Mouse (Mus musculus): Measurements from ENCODE around the gene Ccdc42. TPM values are rescaled to one million over a fixed set of nuclear protein-coding genes. Genes with fewer than 3 reads are reported as not detected.

Ccdc42 gene
- polyA plus RNA-seq, 1 experiment from 2014 or later = 0.69 TPM

GRCm38 (mm10) chr11:68561957-68562950, 24.6 kb upstream of the Ccdc42 start:
- Histone ChIP-seq H3K9me3 (no peaks in the 10 kb centered on the region), H3K9ac (no peak overlapping the region), H3K4me2 (no peak overlapping the region), H3K27me3 (peaks cover 4% of the 10 kb centered on the region), H3K27ac (no peak overlapping the region), H3K4me3 (replicated peaks) (no peak overlapping the region), H3K4me1 (0 out of 2 replicates have a peak, but pooled peaks cover 3% of the 10 kb centered on the region), H3K36me3 (replicated peaks) (no peaks in the 10 kb centered on the region)
- ATAC-seq (ENCODE audit: low FRiP score) = no peak
- WGBS = 83% methylated on average over 11 of the region's 11 CpGs

GRCm38 (mm10) chr11:68564356-68565031, 22.3 kb upstream of the Ccdc42 start:
- H3K4me3 ChIP-seq (replicated peaks) = no peak overlapping the region
- H3K9me3 ChIP-seq = no peaks in the 10 kb centered on the region
- peaks cover 8% of the 10 kb centered on the region for H3K27me3 ChIP-seq
- 0 out of 2 replicates have a peak, but pooled peaks cover 3% of the 10 kb centered on the region for H3K4me1 ChIP-seq
- H3K36me3 ChIP-seq (replicated peaks) = no peaks in the 10 kb centered on the region
- H3K27ac ChIP-seq = no peak overlapping the region
- 87% methylated on average over 13 of the region's 13 CpGs for WGBS
- no peak overlapping the region for H3K9ac ChIP-seq
- no peak overlapping the region for H3K4me2 ChIP-seq
- no peak for ATAC-seq (ENCODE audit: low FRiP score)

GRCm38 (mm10) chr11:68565032-68565429, 21.8 kb upstream of the Ccdc42 start:
- WGBS = 92% methylated on average over 3 of the region's 3 CpGs

GRCm38 (mm10) chr11:68566447-68567059, 20.3 kb upstream of the Ccdc42 start:
- H3K36me3 ChIP-seq (replicated peaks) = no peaks in the 10 kb centered on the region
- peak overlapping the region; percentile 25 for H3K4me3 ChIP-seq (replicated peaks)
- H3K9ac ChIP-seq = no peak overlapping the region
- no peak for ATAC-seq (ENCODE audit: low FRiP score)
- H3K27ac ChIP-seq = no peak overlapping the region
- H3K4me1 ChIP-seq = 0 out of 2 replicates have a peak, but pooled peaks cover 3% of the 10 kb centered on the region
- H3K27me3 ChIP-seq = peaks cover 8% of the 10 kb centered on the region
- no peaks in the 10 kb centered on the region for H3K9me3 ChIP-seq
- WGBS = 19% methylated on average over 17 of the region's 17 CpGs
- H3K4me2 ChIP-seq = peak overlapping the region; percentile 59

More at GRCm38 (mm10) chr11:68565032-68565429, 21.8 kb upstream of the Ccdc42 start:
- H3K4me1 ChIP-seq = 0 out of 2 replicates have a peak, but pooled peaks cover 3% of the 10 kb centered on the region
- no peak for ATAC-seq (ENCODE audit: low FRiP score)
- peaks cover 8% of the 10 kb centered on the region for H3K27me3 ChIP-seq
- no peaks in the 10 kb centered on the region for H3K36me3 ChIP-seq (replicated peaks)
- no peak overlapping the region for H3K4me2 ChIP-seq
- H3K27ac ChIP-seq = no peak overlapping the region
- H3K9me3 ChIP-seq = no peaks in the 10 kb centered on the region
- H3K4me3 ChIP-seq (replicated peaks) = no peak overlapping the region
- H3K9ac ChIP-seq = no peak overlapping the region

- ATAC-seq (ENCODE audit: low FRiP score) = no peak
- no peak overlapping the region for H3K4me2 ChIP-seq
- 0 out of 2 replicates have a peak, but pooled peaks cover 3% of the 10 kb centered on the region for H3K4me1 ChIP-seq
- H3K9me3 ChIP-seq = no peaks in the 10 kb centered on the region
- H3K27me3 ChIP-seq = peaks cover 8% of the 10 kb centered on the region
- H3K27ac ChIP-seq = no peak overlapping the region
- H3K36me3 ChIP-seq (replicated peaks) = no peaks in the 10 kb centered on the region
- no peak overlapping the region for H3K4me3 ChIP-seq (replicated peaks)
- H3K9ac ChIP-seq = no peak overlapping the region
- WGBS = 89% methylated on average over 5 of the region's 5 CpGs
These were observed 16.0 kb upstream of the Ccdc42 start for GRCm38 (mm10) chr11:68570861-68571260.

GRCm38 (mm10) chr11:68577076-68577475, 9.7 kb upstream of the Ccdc42 start:
- Histone ChIP-seq H3K27ac (no peak overlapping the region), H3K4me1 (peaks cover 21% of the 10 kb centered on the region), H3K27me3 (0 out of 2 replicates have a peak, but pooled peaks cover 3% of the 10 kb centered on the region), H3K4me2 (no peak overlapping the region), H3K9ac (no peak overlapping the region), H3K4me3 (replicated peaks) (no peak overlapping the region), H3K36me3 (replicated peaks) (no peaks in the 10 kb centered on the region), H3K9me3 (no peaks in the 10 kb centered on the region)
- WGBS = 77% methylated on average over 1 of the region's 1 CpGs
- no peak for ATAC-seq (ENCODE audit: low FRiP score)

GRCm38 (mm10) chr11:68579462-68579881, 7.3 kb upstream of the Ccdc42 start:
- 21% methylated on average over 9 of the region's 9 CpGs for WGBS
- no peak overlapping the region for H3K9ac ChIP-seq
- ATAC-seq (ENCODE audit: low FRiP score) = no peak
- H3K4me3 ChIP-seq (replicated peaks) = no peak overlapping the region
- peaks cover 21% of the 10 kb centered on the region for H3K4me1 ChIP-seq
- H3K4me2 ChIP-seq = peak overlapping the region; percentile 17; the same call in 1 of the 2 replicates
- 0 out of 2 replicates have a peak, but pooled peaks cover 3% of the 10 kb centered on the region for H3K27me3 ChIP-seq
- H3K9me3 ChIP-seq = no peaks in the 10 kb centered on the region
- H3K36me3 ChIP-seq (replicated peaks) = no peaks in the 10 kb centered on the region
- H3K27ac ChIP-seq = peak overlapping the region; percentile 36; the same call in 1 of the 2 replicates

GRCm38 (mm10) chr11:68580566-68580965, 6.3 kb upstream of the Ccdc42 start:
- no peak overlapping the region for H3K4me2 ChIP-seq
- no peak overlapping the region for H3K9ac ChIP-seq
- peaks cover 21% of the 10 kb centered on the region for H3K4me1 ChIP-seq
- H3K9me3 ChIP-seq = no peaks in the 10 kb centered on the region
- no peak overlapping the region for H3K4me3 ChIP-seq (replicated peaks)
- no peak overlapping the region for H3K27ac ChIP-seq
- 0 out of 2 replicates have a peak, but pooled peaks cover 3% of the 10 kb centered on the region for H3K27me3 ChIP-seq
- 21% methylated on average over 6 of the region's 6 CpGs for WGBS
- no peak for ATAC-seq (ENCODE audit: low FRiP score)
- no peaks in the 10 kb centered on the region for H3K36me3 ChIP-seq (replicated peaks)

- no peak overlapping the region for H3K27ac ChIP-seq
- no peaks in the 10 kb centered on the region for H3K36me3 ChIP-seq (replicated peaks)
- no peak for ATAC-seq (ENCODE audit: low FRiP score)
- no peaks in the 10 kb centered on the region for H3K9me3 ChIP-seq
- 0 out of 2 replicates have a peak, but pooled peaks cover 3% of the 10 kb centered on the region for H3K27me3 ChIP-seq
- no peak overlapping the region for H3K4me3 ChIP-seq (replicated peaks)
- H3K9ac ChIP-seq = no peak overlapping the region
- H3K4me2 ChIP-seq = no peak overlapping the region
- WGBS = 80% methylated on average over 13 of the region's 13 CpGs
- peaks cover 18% of the 10 kb centered on the region for H3K4me1 ChIP-seq
These were observed 3.6 kb upstream of the Ccdc42 start for GRCm38 (mm10) chr11:68583225-68583624.

GRCm38 (mm10) chr11:68583906-68584480, 2.8 kb upstream of the Ccdc42 start:
- Histone ChIP-seq H3K9ac (no peak overlapping the region), H3K36me3 (replicated peaks) (no peaks in the 10 kb centered on the region), H3K4me1 (peaks cover 18% of the 10 kb centered on the region), H3K27ac (no peak overlapping the region), H3K27me3 (no peaks in the 10 kb centered on the region), H3K4me2 (no peak overlapping the region), H3K9me3 (no peaks in the 10 kb centered on the region), H3K4me3 (replicated peaks) (no peak overlapping the region)
- 76% methylated on average over 8 of the region's 8 CpGs for WGBS
- ATAC-seq (ENCODE audit: low FRiP score) = no peak

GRCm38 (mm10) chr11:68585890-68586289, 931 bp upstream of the Ccdc42 start:
- Histone ChIP-seq H3K27ac (no peak overlapping the region), H3K27me3 (0 out of 2 replicates have a peak, but pooled peaks cover 5% of the 10 kb centered on the region), H3K4me3 (replicated peaks) (no peak overlapping the region), H3K4me2 (no peak overlapping the region), H3K36me3 (replicated peaks) (no peaks in the 10 kb centered on the region), H3K9ac (no peak overlapping the region), H3K4me1 (peaks cover under 1% of the 10 kb centered on the region; the same call in 1 of the 2 replicates), H3K9me3 (no peaks in the 10 kb centered on the region)
- 15% methylated on average over 3 of the region's 3 CpGs for WGBS
- no peak for ATAC-seq (ENCODE audit: low FRiP score)
